Mouse (Mus musculus): ENCODE results near the gene Tex26.

Tex26 gene

DNA sequence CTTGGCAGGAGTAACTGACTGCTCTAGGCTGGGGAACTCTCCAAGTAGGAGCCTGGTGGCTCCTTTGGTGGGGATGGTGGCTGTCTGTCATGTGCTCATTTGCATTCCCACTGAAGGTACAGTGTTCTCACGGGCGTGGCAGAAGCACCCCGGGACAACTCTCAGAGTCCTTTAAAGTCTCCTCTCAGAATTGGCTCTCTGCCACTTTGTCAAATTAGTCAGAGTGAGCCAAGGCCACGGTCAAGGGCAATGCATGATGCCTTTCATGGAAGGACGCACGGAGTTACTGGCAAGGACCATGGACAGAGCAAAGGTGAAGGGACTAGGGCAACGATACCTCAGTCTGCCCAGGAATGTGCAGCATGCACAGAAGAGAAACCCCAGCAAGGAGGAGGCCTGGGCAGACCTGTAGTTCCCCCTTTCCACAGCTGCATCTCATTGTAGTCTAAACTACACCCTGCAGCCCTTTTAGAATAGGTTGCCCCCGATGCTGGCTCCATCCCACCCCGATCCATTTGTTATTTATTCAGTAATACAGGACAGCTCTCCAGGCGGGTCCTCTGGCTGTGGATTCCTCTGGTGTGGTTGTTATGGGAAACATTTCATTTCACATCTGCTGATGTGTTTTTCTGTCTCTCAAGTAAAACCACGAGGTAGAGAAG, 49.0 kb downstream of the Tex26 start:
- no peak for DNase-seq (ENCODE audit: low read depth in 1 of 2, low spot score in 2 of 2)

GRCm38 (mm10) chr5:149489136-149489535, 49.7 kb downstream of the Tex26 start:
- no peak for DNase-seq (ENCODE audit: low read depth in 1 of 2, low spot score in 2 of 2)

DNA sequence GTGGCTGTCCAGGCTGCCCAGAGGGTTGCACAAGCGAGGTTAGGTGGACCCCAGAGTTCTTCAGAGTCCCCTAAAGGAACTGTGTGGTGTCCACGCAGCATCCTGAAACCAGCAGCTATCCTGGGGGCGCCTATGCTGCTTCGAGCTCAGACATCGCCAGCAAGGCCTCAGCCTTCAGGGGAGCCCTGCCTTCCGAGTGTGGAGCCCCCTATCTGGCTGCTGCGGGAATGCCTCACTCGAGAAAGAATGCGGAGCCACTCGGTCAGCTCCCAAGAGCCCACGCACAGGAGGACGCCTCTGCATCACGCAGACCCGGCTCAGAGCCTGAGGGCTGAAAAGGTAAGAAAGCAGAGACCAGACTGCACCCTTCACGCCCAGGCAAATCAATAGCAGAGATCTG, 50.8 kb downstream of the Tex26 start:
- no peak for DNase-seq (ENCODE audit: low read depth in 1 of 2, low spot score in 2 of 2)

GRCm38 (mm10) chr5:149495655-149496054, 56.2 kb downstream of the Tex26 start:
- DNase-seq (ENCODE audit: low read depth in 1 of 2, low spot score in 2 of 2), result no peak

GRCm38 (mm10) chr5:149496401-149497066, 57.1 kb downstream of the Tex26 start:
- no peak for DNase-seq (ENCODE audit: low read depth in 1 of 2, low spot score in 2 of 2)

GRCm38 (mm10) chr5:149499936-149500335, 60.5 kb downstream of the Tex26 start:
- no peak for DNase-seq (ENCODE audit: low read depth in 1 of 2, low spot score in 2 of 2)

GRCm38 (mm10) chr5:149503423-149504175, 64.1 kb downstream of the Tex26 start:
- no peak for DNase-seq (ENCODE audit: low read depth in 1 of 2, low spot score in 2 of 2)

DNA sequence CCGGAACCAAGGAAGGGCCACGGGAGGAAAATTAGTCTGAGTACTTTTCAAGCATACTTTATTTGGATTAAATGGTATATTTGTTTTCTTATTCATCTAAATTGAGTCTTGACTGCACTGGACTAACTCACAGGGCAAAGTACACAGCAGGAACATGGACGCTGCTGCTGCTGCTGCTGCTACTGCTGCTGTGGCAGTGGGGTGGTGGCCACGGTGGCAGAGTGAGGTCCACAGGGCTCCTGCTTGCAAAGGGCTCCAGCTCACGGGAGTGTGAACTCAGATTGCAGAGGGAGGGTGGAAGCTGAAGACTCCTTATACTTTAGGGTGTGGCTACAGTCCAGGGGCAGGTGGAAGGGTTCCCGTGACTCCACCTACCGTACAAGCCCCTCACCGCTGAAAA, 65.5 kb downstream of the Tex26 start:
- no peak for DNase-seq (ENCODE audit: low read depth in 1 of 2, low spot score in 2 of 2)

- no peak for DNase-seq (ENCODE audit: low read depth in 1 of 2, low spot score in 2 of 2)
These were observed 66.6 kb downstream of the Tex26 start for GRCm38 (mm10) chr5:149506033-149506432.

- no peak for DNase-seq (ENCODE audit: low read depth in 1 of 2, low spot score in 2 of 2)
These were observed 68.9 kb downstream of the Tex26 start for GRCm38 (mm10) chr5:149508094-149509029.

DNA sequence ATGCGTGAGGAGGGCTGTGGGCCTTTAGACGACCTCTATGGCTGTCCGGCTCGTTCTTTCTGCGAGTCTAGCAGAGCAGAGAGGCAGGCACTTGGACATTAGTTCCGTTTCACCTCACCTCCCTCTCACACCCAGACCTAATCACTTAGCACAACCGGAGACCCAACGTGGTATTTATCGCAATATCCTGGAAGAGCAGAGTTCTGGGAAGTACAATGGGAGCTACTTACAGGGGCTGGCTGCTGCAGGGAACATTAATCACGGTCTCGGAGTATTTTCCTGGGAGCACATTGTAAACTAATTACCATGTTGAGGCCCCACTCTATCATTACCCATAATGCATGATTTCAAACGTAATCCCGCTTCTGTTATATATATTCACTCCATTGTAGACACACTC, 70.9 kb downstream of the Tex26 start:
- DNase-seq (ENCODE audit: low read depth in 1 of 2, low spot score in 2 of 2), result no peak

DNA sequence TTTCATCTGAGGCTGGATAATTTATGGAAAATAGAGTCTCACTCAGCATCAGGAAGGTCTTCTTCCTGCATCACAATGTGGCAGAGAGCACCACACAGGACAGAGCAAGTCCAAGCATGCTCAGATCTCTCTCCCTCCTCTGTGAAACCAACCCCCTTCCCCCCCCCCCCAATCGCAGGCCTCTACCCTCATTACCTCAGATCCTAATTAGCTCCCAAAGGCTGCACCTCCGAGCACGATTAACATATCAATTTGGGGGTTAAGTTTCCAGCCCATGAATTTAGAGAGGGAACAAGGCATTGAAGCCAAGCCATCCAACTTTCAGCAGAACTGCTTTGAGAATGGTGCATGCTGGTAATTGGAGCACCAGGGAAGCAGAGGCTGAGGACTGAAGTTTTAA, 73.2 kb downstream of the Tex26 start:
- no peak for DNase-seq (ENCODE audit: low read depth in 1 of 2, low spot score in 2 of 2)

DNA sequence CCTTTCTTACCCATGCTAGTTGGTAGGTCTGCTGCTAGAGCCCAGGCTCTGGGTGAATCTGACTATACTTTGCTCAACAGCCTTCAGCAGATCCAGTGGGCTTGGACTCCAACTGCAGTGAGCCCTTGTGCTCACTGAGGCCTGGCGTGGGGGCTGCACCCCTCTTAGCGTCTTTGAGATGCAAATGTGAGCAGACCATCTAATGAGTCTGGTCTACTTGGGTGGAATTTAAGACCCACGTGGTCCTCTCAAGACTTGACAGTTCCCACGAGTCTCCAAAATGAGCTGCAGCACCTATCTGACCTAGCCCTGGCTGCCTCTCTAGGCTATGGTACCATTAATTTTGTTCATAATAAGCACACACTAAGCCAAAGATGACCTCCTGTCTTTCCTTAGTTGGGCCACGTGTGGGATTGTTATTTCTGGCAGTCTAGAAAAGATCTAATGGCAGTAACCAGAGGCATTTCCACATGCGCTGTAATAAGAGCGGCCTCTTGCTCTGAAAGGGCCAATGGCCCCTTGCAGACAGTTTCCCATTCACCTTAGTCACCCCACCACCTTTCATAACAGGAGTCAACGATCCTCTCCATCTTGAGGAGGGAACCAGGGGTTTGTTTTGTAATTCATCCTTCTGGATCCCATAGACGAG, 74.1 kb downstream of the Tex26 start:
- DNase-seq (ENCODE audit: low read depth in 1 of 2, low spot score in 2 of 2), result no peak

DNA sequence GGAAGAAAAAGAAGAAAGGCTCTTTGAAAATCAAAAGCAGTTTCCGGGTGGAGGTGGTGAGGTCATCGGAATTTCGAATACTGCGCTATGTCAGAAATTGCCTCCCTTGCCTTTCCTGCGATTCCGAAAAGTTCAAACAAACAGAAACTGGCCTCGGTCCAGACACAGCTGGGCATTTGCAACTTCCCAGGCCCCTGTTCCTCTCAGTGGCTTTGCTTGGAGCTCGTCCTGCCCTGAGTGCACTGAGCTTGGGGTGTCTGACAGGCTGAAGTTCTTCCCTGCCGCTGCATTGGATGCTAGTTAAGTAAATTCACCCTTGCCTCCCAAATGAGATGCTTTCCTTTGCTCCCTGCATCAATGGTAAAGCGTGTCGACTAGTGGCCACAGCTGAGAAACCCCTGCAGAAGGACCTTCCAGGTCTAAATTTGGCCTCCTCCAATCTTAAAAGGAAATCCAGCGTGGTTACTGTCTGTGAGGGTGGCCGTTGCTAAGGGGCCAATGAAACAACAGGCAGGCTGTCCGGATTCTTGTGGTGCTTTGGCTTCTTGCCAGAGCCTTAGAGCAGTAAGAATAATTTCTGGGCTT, 74.7 kb downstream of the Tex26 start:
- DNase-seq (ENCODE audit: low read depth in 1 of 2, low spot score in 2 of 2), result no peak

- no peak for DNase-seq (ENCODE audit: low read depth in 1 of 2, low spot score in 2 of 2)
These were observed 75.4 kb downstream of the Tex26 start for GRCm38 (mm10) chr5:149514890-149515289.

- no peak for DNase-seq (ENCODE audit: low read depth in 1 of 2, low spot score in 2 of 2)
These were observed 77.7 kb downstream of the Tex26 start for GRCm38 (mm10) chr5:149517116-149517515.
